Mouse (Mus musculus): ENCODE results near the gene Tfpt. TPM values are rescaled to one million over a fixed set of nuclear protein-coding genes. Genes with fewer than 3 reads are reported as not detected.
"Not testable (repeated sequence)": the region's sequence is repeated elsewhere in the genome, so short reads cannot be mapped to it uniquely, and the experiment has no call there.

Gene Tfpt
- polyA plus RNA-seq, 1 experiment: 22.6 TPM

- no peak overlapping the region for H3K4me3 ChIP-seq (ENCODE audit: insufficient read depth, low read length)
- H3K27ac ChIP-seq (ENCODE audit: insufficient read depth, low read depth, low read length): no peak overlapping the region
- peaks cover 7% of the 10 kb centered on the region for H3K4me1 ChIP-seq (ENCODE audit: control insufficient read depth, insufficient read depth, low read length)
- TF ChIP-seq POLR2A (IDR thresholded peaks at IDR 0.05; ENCODE audit: borderline replicate concordance, low read depth, low read length): no peak
- 0 out of 2 replicates have a peak, but pooled peaks have one; percentile 24 for TF ChIP-seq CTCF (IDR thresholded peaks at IDR 0.05; ENCODE audit: low read depth, low read length)
These were observed 22.9 kb downstream of the Tfpt start for GRCm38 (mm10) chr7:3606798-3607197.

- no peak for TF ChIP-seq CTCF (IDR thresholded peaks at IDR 0.05; ENCODE audit: low read depth, low read length)
- no peak for TF ChIP-seq POLR2A (IDR thresholded peaks at IDR 0.05; ENCODE audit: borderline replicate concordance, low read depth, low read length)
- Histone ChIP-seq H3K4me1 (ENCODE audit: control insufficient read depth, insufficient read depth, low read length) (peaks cover 9% of the 10 kb centered on the region), H3K27ac (ENCODE audit: insufficient read depth, low read depth, low read length) (no peak overlapping the region), H3K4me3 (ENCODE audit: insufficient read depth, low read length) (no peak overlapping the region)
These were observed 28.6 kb downstream of the Tfpt start for GRCm38 (mm10) chr7:3601119-3601518.

- not testable (repeated sequence) for H3K4me3 ChIP-seq (ENCODE audit: insufficient read depth, low read length); H3K4me1 ChIP-seq (ENCODE audit: control insufficient read depth, insufficient read depth, low read length)
- H3K27ac ChIP-seq (ENCODE audit: insufficient read depth, low read depth, low read length): peak overlapping the region; percentile 96
These were observed 32.0 kb downstream of the Tfpt start for GRCm38 (mm10) chr7:3597755-3598154.

- TF ChIP-seq CTCF (IDR thresholded peaks at IDR 0.05; ENCODE audit: low read depth, low read length): no peak
- TF ChIP-seq POLR2A (IDR thresholded peaks at IDR 0.05; ENCODE audit: borderline replicate concordance, low read depth, low read length): no peak
- Histone ChIP-seq H3K4me3 (ENCODE audit: insufficient read depth, low read length) (no peak overlapping the region), H3K27ac (ENCODE audit: insufficient read depth, low read depth, low read length) (no peak overlapping the region), H3K4me1 (ENCODE audit: control insufficient read depth, insufficient read depth, low read length) (peaks cover 9% of the 10 kb centered on the region)
These were observed 34.6 kb downstream of the Tfpt start for GRCm38 (mm10) chr7:3595146-3595545.

- TF ChIP-seq POLR2A (IDR thresholded peaks at IDR 0.05; ENCODE audit: borderline replicate concordance, low read depth, low read length): no peak
- no peak for TF ChIP-seq CTCF (IDR thresholded peaks at IDR 0.05; ENCODE audit: low read depth, low read length)
- peaks cover 9% of the 10 kb centered on the region for H3K4me1 ChIP-seq (ENCODE audit: control insufficient read depth, insufficient read depth, low read length)
- no peak overlapping the region for H3K4me3 ChIP-seq (ENCODE audit: insufficient read depth, low read length)
- H3K27ac ChIP-seq (ENCODE audit: insufficient read depth, low read depth, low read length): no peak overlapping the region
These were observed 35.0 kb downstream of the Tfpt start for GRCm38 (mm10) chr7:3594686-3595085.

- Histone ChIP-seq H3K27ac (ENCODE audit: insufficient read depth, low read depth, low read length) (no peak overlapping the region), H3K4me3 (ENCODE audit: insufficient read depth, low read length) (no peak overlapping the region), H3K4me1 (ENCODE audit: control insufficient read depth, insufficient read depth, low read length) (peaks cover 9% of the 10 kb centered on the region)
- TF ChIP-seq CTCF (IDR thresholded peaks at IDR 0.05; ENCODE audit: low read depth, low read length): no peak
- no peak for TF ChIP-seq POLR2A (IDR thresholded peaks at IDR 0.05; ENCODE audit: borderline replicate concordance, low read depth, low read length)
These were observed 35.9 kb downstream of the Tfpt start for GRCm38 (mm10) chr7:3593855-3594254.

GRCm38 (mm10) chr7:3591534-3591933, 38.2 kb downstream of the Tfpt start:
- Histone ChIP-seq H3K27ac (ENCODE audit: insufficient read depth, low read depth, low read length) (no peak overlapping the region), H3K4me3 (ENCODE audit: insufficient read depth, low read length) (no peak overlapping the region), H3K4me1 (ENCODE audit: control insufficient read depth, insufficient read depth, low read length) (no peaks in the 10 kb centered on the region)
- TF ChIP-seq POLR2A (IDR thresholded peaks at IDR 0.05; ENCODE audit: borderline replicate concordance, low read depth, low read length) (no peak), CTCF (IDR thresholded peaks at IDR 0.05; ENCODE audit: low read depth, low read length) (no peak)

- H3K27ac ChIP-seq (ENCODE audit: insufficient read depth, low read depth, low read length): no peak overlapping the region
- no peak overlapping the region for H3K4me3 ChIP-seq (ENCODE audit: insufficient read depth, low read length)
- TF ChIP-seq POLR2A (IDR thresholded peaks at IDR 0.05; ENCODE audit: borderline replicate concordance, low read depth, low read length) (no peak), CTCF (IDR thresholded peaks at IDR 0.05; ENCODE audit: low read depth, low read length) (no peak)
- H3K4me1 ChIP-seq (ENCODE audit: control insufficient read depth, insufficient read depth, low read length): no peaks in the 10 kb centered on the region
These were observed 39.2 kb downstream of the Tfpt start for GRCm38 (mm10) chr7:3590550-3590949.

- TF ChIP-seq POLR2A (IDR thresholded peaks at IDR 0.05; ENCODE audit: borderline replicate concordance, low read depth, low read length) (no peak), CTCF (IDR thresholded peaks at IDR 0.05; ENCODE audit: low read depth, low read length) (no peak)
- Histone ChIP-seq H3K4me3 (ENCODE audit: insufficient read depth, low read length) (no peak overlapping the region), H3K27ac (ENCODE audit: insufficient read depth, low read depth, low read length) (no peak overlapping the region), H3K4me1 (ENCODE audit: control insufficient read depth, insufficient read depth, low read length) (no peaks in the 10 kb centered on the region)
These were observed 42.4 kb downstream of the Tfpt start for GRCm38 (mm10) chr7:3587292-3587691.

GRCm38 (mm10) chr7:3586255-3586654, 43.5 kb downstream of the Tfpt start:
- Histone ChIP-seq H3K4me1 (ENCODE audit: control insufficient read depth, insufficient read depth, low read length) (no peaks in the 10 kb centered on the region), H3K4me3 (ENCODE audit: insufficient read depth, low read length) (no peak overlapping the region), H3K27ac (ENCODE audit: insufficient read depth, low read depth, low read length) (no peak overlapping the region)
- TF ChIP-seq CTCF (IDR thresholded peaks at IDR 0.05; ENCODE audit: low read depth, low read length) (no peak), POLR2A (IDR thresholded peaks at IDR 0.05; ENCODE audit: borderline replicate concordance, low read depth, low read length) (no peak)

GRCm38 (mm10) chr7:3585763-3586162, 44.0 kb downstream of the Tfpt start:
- no peak overlapping the region for H3K27ac ChIP-seq (ENCODE audit: insufficient read depth, low read depth, low read length)
- H3K4me1 ChIP-seq (ENCODE audit: control insufficient read depth, insufficient read depth, low read length): no peaks in the 10 kb centered on the region
- H3K4me3 ChIP-seq (ENCODE audit: insufficient read depth, low read length): no peak overlapping the region
- TF ChIP-seq POLR2A (IDR thresholded peaks at IDR 0.05; ENCODE audit: borderline replicate concordance, low read depth, low read length) (no peak), CTCF (IDR thresholded peaks at IDR 0.05; ENCODE audit: low read depth, low read length) (no peak)
